Mouse (Mus musculus) bone marrow macrophage, adult 2 months (primary cell): Measurements from ENCODE around the gene Rnf166. TPM values are rescaled to one million over a fixed set of nuclear protein-coding genes. Genes with fewer than 3 reads are reported as not detected.

Source experiments
- H3K27ac ChIP-seq: 2 replicates; pipeline ENCODE4 v1.5.1; 2012; ENCODE audit warnings: low read depth, low read length; ENCODE audit not compliant: insufficient read depth
- H3K4me1 ChIP-seq: 2 replicates; pipeline ENCODE4 v1.6.1; 2012; ENCODE audit warnings: low read length; ENCODE audit not compliant: control insufficient read depth, insufficient read depth
- H3K4me3 ChIP-seq: 2 replicates; pipeline ENCODE4 v1.5.1; 2012; ENCODE audit warnings: mild to moderate bottlenecking, low read length, moderate library complexity; ENCODE audit not compliant: insufficient read depth
- CTCF ChIP-seq: IDR thresholded peaks from 2 replicates; pipeline ENCODE4 v1.5.1; 2012; ENCODE audit warnings: low read depth, mild to moderate bottlenecking, low read length, moderate library complexity
- POLR2A ChIP-seq: IDR thresholded peaks from 2 replicates; pipeline ENCODE4 v1.6.1; 2012; ENCODE audit warnings: mild to moderate bottlenecking, low read depth, low read length, borderline replicate concordance
- polyA plus RNA-seq: library from polyadenylated mRNA; stranded (reverse); fragments of >200 nt; gene quantifications from 2 replicates; pipeline ENCODE4 v1.2.4, GENCODE M21; 2012; ENCODE audit not compliant: missing spikeins, insufficient read depth, insufficient read length

Rnf166 gene
- polyA plus RNA-seq, 1 experiment, result 68.2 TPM

GRCm38 (mm10) chr8:122470691-122471090 is 5.2 kb downstream of the Rnf166 start:
- no peak overlapping the region for H3K4me3 ChIP-seq
- H3K27ac ChIP-seq, result no peak overlapping the region
- no peak; the same call in 1 of the 2 replicates for TF ChIP-seq CTCF
- no peak; the same call in 1 of the 2 replicates for TF ChIP-seq POLR2A
- H3K4me1 ChIP-seq, result peaks cover 16% of the 10 kb centered on the region

- Histone ChIP-seq H3K4me1 (peaks cover 19% of the 10 kb centered on the region), H3K4me3 (no peak overlapping the region)
- TF ChIP-seq POLR2A (no peak), CTCF (no peak)
Observed at GRCm38 (mm10) chr8:122469965-122470364, 5.9 kb downstream of the Rnf166 start.

GRCm38 (mm10) chr8:122469407-122469806 is 6.5 kb downstream of the Rnf166 start:
- H3K27ac ChIP-seq, result no peak overlapping the region
- H3K4me1 ChIP-seq, result peaks cover 19% of the 10 kb centered on the region
- TF ChIP-seq CTCF (no peak), POLR2A (no peak)
- no peak overlapping the region for H3K4me3 ChIP-seq

More at GRCm38 (mm10) chr8:122469965-122470364, 5.9 kb downstream of the Rnf166 start:
- no peak overlapping the region for H3K27ac ChIP-seq

GRCm38 (mm10) chr8:122467816-122468215 is 8.0 kb downstream of the Rnf166 start:
- Histone ChIP-seq H3K4me3 (no peak overlapping the region), H3K27ac (no peak overlapping the region), H3K4me1 (peaks cover 21% of the 10 kb centered on the region)
- no peak for TF ChIP-seq CTCF
- TF ChIP-seq POLR2A, result no peak

- Histone ChIP-seq H3K4me1 (peaks cover 18% of the 10 kb centered on the region), H3K27ac (no peak overlapping the region), H3K4me3 (no peak overlapping the region)
- TF ChIP-seq CTCF (no peak), POLR2A (no peak)
Observed at GRCm38 (mm10) chr8:122464985-122465384, 10.9 kb downstream of the Rnf166 start.

- TF ChIP-seq POLR2A (no peak), CTCF (no peak)
- Histone ChIP-seq H3K4me1 (peaks cover 21% of the 10 kb centered on the region), H3K27ac (no peak overlapping the region), H3K4me3 (no peak overlapping the region)
Observed at GRCm38 (mm10) chr8:122463651-122464640, 11.9 kb downstream of the Rnf166 start.

- TF ChIP-seq CTCF (no peak), POLR2A (no peak)
- no peak overlapping the region for H3K27ac ChIP-seq
- H3K4me1 ChIP-seq, result peaks cover 21% of the 10 kb centered on the region
- H3K4me3 ChIP-seq, result no peak overlapping the region
Observed at GRCm38 (mm10) chr8:122462510-122462909, 13.4 kb downstream of the Rnf166 start.

GRCm38 (mm10) chr8:122461473-122462148 is 14.3 kb downstream of the Rnf166 start:
- Histone ChIP-seq H3K4me1 (peaks cover 21% of the 10 kb centered on the region), H3K4me3 (no peak overlapping the region), H3K27ac (no peak overlapping the region)
- TF ChIP-seq POLR2A (no peak), CTCF (no peak)

GRCm38 (mm10) chr8:122460524-122461472 is 15.1 kb downstream of the Rnf166 start, which contains the start of gene Snai3:
Gene Snai3, minus strand, starts transcription at chr8:122460733.
- Histone ChIP-seq H3K4me1 (peaks cover 21% of the 10 kb centered on the region), H3K4me3 (peak within 1 kb of the TSS; percentile 6; the same call in 1 of the 2 replicates), H3K27ac (no peak within 1 kb of the TSS)
- TF ChIP-seq POLR2A, result no peak
